Mouse (Mus musculus) liver, embryonic 11.5 days (tissue): Measurements from ENCODE around the gene Usp54. TPM values are rescaled to one million over a fixed set of nuclear protein-coding genes. Genes with fewer than 3 reads are reported as not detected.
"Not testable (repeated sequence)": the region's sequence is repeated elsewhere in the genome, so short reads cannot be mapped to it uniquely, and the experiment has no call there.

Experiments
- ATAC-seq: fragments of 200-750 bp; cut with Nextera tagmentation; replicated peaks from 2 replicates; pipeline ENCODE4 v1.8.0; 2017; ENCODE audit warnings: moderate number of reproducible peaks, mild to moderate bottlenecking, moderate TSS enrichment, moderate library complexity; ENCODE audit not compliant: low FRiP score
- DNase-seq: peaks from one replicate; pipeline ENCODE4 v3.0.0-alpha.2; 2017; ENCODE audit warnings: low spot score
- H3K27ac ChIP-seq: fragments of 300-500 bp; sonication (generic); 2 replicates; pipeline ENCODE4 v1.5.1; 2014; ENCODE audit warnings: mild to moderate bottlenecking, low read depth, low read length, control low read depth
- H3K27me3 ChIP-seq: fragments of 300-500 bp; sonication (generic); replicated peaks from 2 replicates; pipeline ENCODE4 v1.6.1; 2014; ENCODE audit warnings: low read length, mixed read lengths; ENCODE audit not compliant: control insufficient read depth, insufficient read depth
- H3K36me3 ChIP-seq: fragments of 300-500 bp; sonication (generic); 2 replicates; pipeline ENCODE4 v1.6.1; 2014; ENCODE audit warnings: mild to moderate bottlenecking, low read length, moderate library complexity, mixed read lengths; ENCODE audit not compliant: control insufficient read depth, insufficient read depth
- H3K4me1 ChIP-seq: fragments of 300-500 bp; sonication (generic); replicated peaks from 2 replicates; pipeline ENCODE4 v1.6.1; 2014; ENCODE audit warnings: low read length, mixed read lengths; ENCODE audit not compliant: control insufficient read depth, insufficient read depth
- H3K4me2 ChIP-seq: fragments of 300-500 bp; sonication (generic); 2 replicates; pipeline ENCODE4 v1.6.1; 2014; ENCODE audit warnings: mild to moderate bottlenecking, control low read depth, moderate library complexity
- H3K4me3 ChIP-seq: fragments of 300-500 bp; sonication (generic); 2 replicates; pipeline ENCODE4 v1.5.1; 2014; ENCODE audit warnings: low read depth, low read length, control low read depth
- H3K9ac ChIP-seq: fragments of 300-500 bp; sonication (generic); 2 replicates; pipeline ENCODE4 v1.6.1; 2014; ENCODE audit warnings: low read depth, low read length, control low read depth
- H3K9me3 ChIP-seq: fragments of 300-500 bp; sonication (generic); 2 replicates; pipeline ENCODE4 v1.6.1; 2016; ENCODE audit warnings: low read length, inconsistent platforms, mixed read lengths; ENCODE audit not compliant: control insufficient read depth
- WGBS: fragments of 180-500 bp; shearing (Covaris S2); extraction: QIAGEN DNeasy Blood & Tissue Kit; methylation state at CpG from one replicate; pipeline ENCODE4 v1.1.7; 2014; 5-methylcytosine and 5-hydroxymethylcytosine counted together
- polyA plus RNA-seq: library from polyadenylated mRNA; unstranded; fragments of >200 nt; fragmentation: Nextera tagmentation; extraction: Ambion mirVana; gene quantifications from 2 replicates; pipeline ENCODE4 v1.2.1, GENCODE M21; 2014

The Usp54 gene
- polyA plus RNA-seq, 1 experiment from 2014 or later, result 6.0 TPM

GRCm38 (mm10) chr14:20578822-20579407, 61.9 kb downstream of the Usp54 start:
- Histone ChIP-seq H3K9me3 (no peaks in the 10 kb centered on the region), H3K4me3 (no peak overlapping the region), H3K4me2 (no peak overlapping the region), H3K9ac (no peak overlapping the region), H3K27me3 (no peaks in the 10 kb centered on the region), H3K36me3 (peaks cover 2% of the 10 kb centered on the region; the same call in 1 of the 2 replicates), H3K4me1 (no peaks in the 10 kb centered on the region), H3K27ac (no peak overlapping the region)
- DNase-seq, result no peak
- ATAC-seq, result no peak
- WGBS, result 76% methylated on average over 6 of the region's 6 CpGs

- H3K27ac ChIP-seq, result no peak overlapping the region
- ATAC-seq, result no peak
- no peak overlapping the region for H3K9ac ChIP-seq
These were observed 64.7 kb downstream of the Usp54 start for GRCm38 (mm10) chr14:20576179-20576578.

GRCm38 (mm10) chr14:20573196-20573595, 67.7 kb downstream of the Usp54 start:
- not testable (repeated sequence) for H3K27ac ChIP-seq, H3K4me3 ChIP-seq, H3K9ac ChIP-seq, H3K36me3 ChIP-seq, ATAC-seq, H3K9me3 ChIP-seq, DNase-seq, H3K4me2 ChIP-seq, H3K4me1 ChIP-seq, H3K27me3 ChIP-seq
- WGBS, result 84% methylated on average over 3 of the region's 3 CpGs

More at GRCm38 (mm10) chr14:20576179-20576578, 64.7 kb downstream of the Usp54 start:
- Histone ChIP-seq H3K36me3 (no peaks in the 10 kb centered on the region; the same call in 1 of the 2 replicates), H3K4me1 (no peaks in the 10 kb centered on the region), H3K9me3 (no peaks in the 10 kb centered on the region), H3K4me3 (no peak overlapping the region), H3K27me3 (no peaks in the 10 kb centered on the region), H3K4me2 (no peak overlapping the region)
- 53% methylated on average over 7 of the region's 7 CpGs for WGBS
- DNase-seq, result no peak

GRCm38 (mm10) chr14:20565256-20566021, 75.4 kb downstream of the Usp54 start:
- no peak for ATAC-seq
- DNase-seq, result no peak
- Histone ChIP-seq H3K4me2 (no peak overlapping the region), H3K36me3 (peaks cover 4% of the 10 kb centered on the region; the same call in 1 of the 2 replicates), H3K9me3 (no peaks in the 10 kb centered on the region), H3K27ac (no peak overlapping the region), H3K4me1 (no peaks in the 10 kb centered on the region), H3K9ac (no peak overlapping the region), H3K4me3 (no peak overlapping the region), H3K27me3 (no peaks in the 10 kb centered on the region)
- WGBS, result 38% methylated on average over 9 of the region's 9 CpGs

- Histone ChIP-seq H3K4me2 (no peak overlapping the region), H3K9ac (no peak overlapping the region), H3K4me1 (no peaks in the 10 kb centered on the region), H3K27ac (no peak overlapping the region), H3K36me3 (peaks cover 4% of the 10 kb centered on the region; the same call in 1 of the 2 replicates), H3K27me3 (no peaks in the 10 kb centered on the region), H3K4me3 (no peak overlapping the region), H3K9me3 (no peaks in the 10 kb centered on the region)
- no peak for DNase-seq
- 69% methylated on average over 12 of the region's 12 CpGs for WGBS
- ATAC-seq, result no peak
These were observed 76.2 kb downstream of the Usp54 start for GRCm38 (mm10) chr14:20564692-20565091.

- Histone ChIP-seq H3K4me3 (no peak overlapping the region), H3K36me3 (peaks cover 10% of the 10 kb centered on the region), H3K27ac (no peak overlapping the region), H3K4me2 (no peak overlapping the region), H3K27me3 (no peaks in the 10 kb centered on the region), H3K9me3 (no peaks in the 10 kb centered on the region), H3K4me1 (no peaks in the 10 kb centered on the region), H3K9ac (no peak overlapping the region)
- WGBS, result 84% methylated on average over 5 of the region's 5 CpGs
- ATAC-seq (no peak), DNase-seq (no peak)
These were observed 79.0 kb downstream of the Usp54 start for GRCm38 (mm10) chr14:20561897-20562296.

- Histone ChIP-seq H3K27ac (no peak overlapping the region), H3K4me2 (no peak overlapping the region), H3K36me3 (no peaks in the 10 kb centered on the region; the same call in 1 of the 2 replicates), H3K4me3 (no peak overlapping the region), H3K9me3 (no peaks in the 10 kb centered on the region), H3K9ac (no peak overlapping the region), H3K4me1 (0 out of 2 replicates have a peak, but pooled peaks cover under 1% of the 10 kb centered on the region), H3K27me3 (no peaks in the 10 kb centered on the region)
- no peak for ATAC-seq
- 88% methylated on average over 2 of the region's 2 CpGs for WGBS
- DNase-seq, result no peak
These were observed 90.7 kb downstream of the Usp54 start for GRCm38 (mm10) chr14:20550136-20550535.

- H3K4me1 ChIP-seq, result peaks cover 8% of the 10 kb centered on the region; the same call in 1 of the 2 replicates
- H3K36me3 ChIP-seq, result no peaks in the 10 kb centered on the region; the same call in 1 of the 2 replicates
- H3K9me3 ChIP-seq, result no peaks in the 10 kb centered on the region
- H3K4me2 ChIP-seq, result peak within 1 kb of the TSS; percentile 71
- H3K9ac ChIP-seq, result peak within 1 kb of the TSS; percentile 94
- under 1% methylated on average over 26 of the region's 29 CpGs for WGBS
- DNase-seq, result peak; percentile 90
- no peaks in the 10 kb centered on the region for H3K27me3 ChIP-seq
- ATAC-seq, result peak; percentile 82
- H3K4me3 ChIP-seq, result peak within 1 kb of the TSS; percentile 82
- peak within 1 kb of the TSS; percentile 98 for H3K27ac ChIP-seq
These were observed 94.4 kb downstream of the Usp54 start, which contains the start of gene Ppp3cb for GRCm38 (mm10) chr14:20546415-20546814. TSS of gene Ppp3cb (minus strand) at chr14:20546573.
